Mouse (Mus musculus): Measurements from ENCODE around the gene Nudt8.

DNA sequence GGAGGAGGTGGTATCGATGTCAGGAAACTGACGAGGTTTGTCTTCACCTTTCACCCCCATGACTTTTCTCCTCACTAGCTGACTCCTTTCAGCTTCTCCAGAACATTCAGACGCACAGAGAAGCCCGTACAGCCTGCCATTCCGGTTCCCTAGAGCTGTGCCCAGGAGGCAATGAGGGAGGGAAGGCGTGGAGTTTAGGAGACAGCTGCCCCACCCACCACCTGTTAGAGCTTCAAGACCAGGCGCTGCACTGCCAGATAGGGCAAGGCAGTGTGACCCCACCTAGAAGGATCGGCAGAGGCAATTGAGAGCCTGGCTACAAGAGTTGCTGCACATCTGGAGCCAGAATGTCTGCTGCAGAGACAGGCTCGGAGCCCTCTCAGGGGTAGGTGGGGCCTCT is 28.2 kb upstream of the Nudt8 start, which contains the start of gene Aldh3b2:
- TF ChIP-seq POLR2A (IDR thresholded peaks at IDR 0.05; ENCODE audit: insufficient read length, low read depth) (no peak), POLR2AphosphoS2 (IDR thresholded peaks at IDR 0.05; ENCODE audit: insufficient read length, low read depth) (no peak)
